Mouse (Mus musculus): ENCODE measurements at regions not wholly inside any gene's neighbourhood (a gene's known extent, or its start where the extent isn't known, plus 50 kb on each side); places are given as distances from the start of the nearest gene placed in this dataset.

DNA sequence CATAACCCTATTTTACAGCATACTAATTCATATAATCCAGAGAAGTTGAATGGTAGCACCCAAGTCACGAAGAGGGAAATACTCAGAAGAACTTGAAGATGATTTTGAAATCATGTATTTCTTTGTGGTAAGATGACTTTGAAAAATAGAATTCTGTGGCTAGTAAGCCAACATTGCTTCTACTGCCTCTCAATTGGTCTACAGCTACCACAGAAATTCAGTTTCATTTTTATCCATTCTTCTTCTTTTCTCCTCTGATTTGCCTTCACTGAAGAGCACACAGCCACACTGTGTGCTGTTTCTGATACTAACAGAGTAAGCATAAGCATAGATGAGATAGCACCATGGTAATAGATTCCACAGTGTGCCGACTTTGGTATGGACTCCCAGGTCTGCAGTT, 708.4 kb downstream of the Inhba start:
- TF ChIP-seq CTCF (IDR thresholded peaks at IDR 0.05; ENCODE audit: low read depth) (no peak), EP300 (IDR thresholded peaks at IDR 0.05; ENCODE audit: low read depth) (no peak)
